Mouse (Mus musculus) CH12.LX (cell line): ENCODE results near the gene Pitx2.

Experiments
- CTCF ChIP-seq, 2 experiments: IDR thresholded peaks in 1 of 2; conservative IDR thresholded peaks in 1 of 2; 2 replicates each; pipeline ENCODE4 v1.5.1; 2011 to 2012; ENCODE audit warnings: low read depth in 2 of 2, low read length in 2 of 2, improper control_type of control experiment in 1 of 2, inconsistent platforms in 1 of 2, mild to moderate bottlenecking in 1 of 2, moderate library complexity in 1 of 2
- MAZ ChIP-seq: IDR thresholded peaks from 2 replicates; pipeline ENCODE4 v1.6.1; 2012; ENCODE audit warnings: low read depth, mild to moderate bottlenecking, inconsistent platforms, low read length, improper control_type of control experiment, moderate library complexity
- MEF2A ChIP-seq: IDR thresholded peaks from 2 replicates; pipeline ENCODE4 v1.6.1; 2014; ENCODE audit warnings: low read depth, mild to moderate bottlenecking, inconsistent platforms, low read length, improper control_type of control experiment, borderline replicate concordance
- NRF1 ChIP-seq: IDR thresholded peaks from 2 replicates; pipeline ENCODE4 v1.6.1; 2014; ENCODE audit warnings: low read depth, mild to moderate bottlenecking, inconsistent platforms, low read length, improper control_type of control experiment, moderate library complexity
- POLR2A ChIP-seq: IDR thresholded peaks from 2 replicates; pipeline ENCODE4 v1.6.1; 2011; ENCODE audit warnings: low read depth, mild to moderate bottlenecking, improper control_type of control experiment, low read length
- TBP ChIP-seq: conservative IDR thresholded peaks from 2 replicates; pipeline ENCODE4 v1.6.1; 2011; ENCODE audit warnings: low read depth, low read length, improper control_type of control experiment

- TF ChIP-seq POLR2A (no peak), MAZ (no peak), CTCF (conservative IDR thresholded peaks at IDR 0.05 in 1 of 2, IDR thresholded peaks at IDR 0.05 in 1 of 2; ENCODE audit: low read depth in 2 of 2, low read length in 2 of 2) (no peak), TBP (no peak), NRF1 (no peak), MEF2A (no peak)
Observed at GRCm38 (mm10) chr3:129216911-129217561, 17.4 kb downstream of the Pitx2 start.
